Mouse (Mus musculus) thymus, postnatal 10 days (tissue): ENCODE measurements around the gene Trmt2a.
"Not testable (repeated sequence)": the region's sequence is repeated elsewhere in the genome, so short reads cannot be mapped to it uniquely, and the experiment has no call there.

Experiments
- DNase-seq, 2 experiments: peaks; one replicate each; pipeline ENCODE4 v3.0.0; 2021; ENCODE audit warnings: low spot score in 2 of 2

The Trmt2a gene

GRCm38 (mm10) chr16:18289067-18289588 lies 40.6 kb downstream of the Trmt2a start, which contains the start of gene Dgcr8:
Gene Dgcr8 (minus strand): TSS chr16:18289246.
- DNase-seq: peak; percentile 97 to 99

- DNase-seq: not testable (repeated sequence)
Observed at GRCm38 (mm10) chr16:18289614-18290013, 41.1 kb downstream of the Trmt2a start.
